Mouse (Mus musculus): Measurements from ENCODE around the gene Pcdh9.

Gene Pcdh9

GRCm38 (mm10) chr14:93545575-93545974, 344.9 kb downstream of the Pcdh9 start:
- DNase-seq = no peak

- DNase-seq = no peak
These were observed 346.4 kb downstream of the Pcdh9 start for GRCm38 (mm10) chr14:93543970-93544627.

DNA sequence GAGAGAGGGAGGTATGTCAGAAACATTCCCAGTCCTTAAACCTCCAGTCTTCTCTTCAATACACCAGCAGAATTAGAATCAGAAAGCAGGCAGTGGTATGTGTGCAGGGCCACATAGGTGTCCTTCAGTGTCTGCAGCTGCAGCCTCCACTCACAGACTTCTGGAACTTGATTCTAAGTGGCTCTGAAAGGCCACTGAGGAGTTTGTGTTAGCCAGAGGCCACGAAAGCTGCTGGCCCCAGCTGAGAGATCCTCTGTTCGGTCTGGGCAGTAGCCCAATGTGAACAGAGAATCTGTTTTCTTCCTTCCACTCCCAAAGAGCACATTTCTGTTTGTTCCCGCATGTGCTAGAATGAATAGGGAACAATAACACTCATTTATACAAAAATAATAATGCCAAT, 346.9 kb downstream of the Pcdh9 start:
- DNase-seq = no peak

GRCm38 (mm10) chr14:93534928-93535327, 355.6 kb downstream of the Pcdh9 start:
- no peak for DNase-seq

DNA sequence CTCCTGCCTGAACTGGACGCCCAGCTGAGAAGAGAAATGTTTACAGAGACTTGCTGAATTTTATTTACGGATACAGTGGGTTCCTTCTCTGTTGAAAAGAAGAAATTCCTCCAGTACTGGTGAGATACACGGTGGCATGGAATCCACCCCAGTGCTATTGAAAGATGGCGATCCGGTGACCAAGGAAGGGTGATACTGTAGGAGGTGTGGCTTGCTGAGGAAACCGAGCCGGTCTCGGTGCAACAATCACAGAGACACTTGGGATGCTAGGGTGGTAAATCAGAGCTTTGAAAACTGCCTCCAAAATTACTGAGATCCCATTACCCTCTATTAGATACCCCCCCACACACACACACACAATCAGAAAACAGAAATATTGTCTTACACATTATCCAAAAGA, 367.0 kb downstream of the Pcdh9 start:
- DNase-seq = no peak

- no peak for DNase-seq
These were observed 370.3 kb downstream of the Pcdh9 start for GRCm38 (mm10) chr14:93520166-93520565.

DNA sequence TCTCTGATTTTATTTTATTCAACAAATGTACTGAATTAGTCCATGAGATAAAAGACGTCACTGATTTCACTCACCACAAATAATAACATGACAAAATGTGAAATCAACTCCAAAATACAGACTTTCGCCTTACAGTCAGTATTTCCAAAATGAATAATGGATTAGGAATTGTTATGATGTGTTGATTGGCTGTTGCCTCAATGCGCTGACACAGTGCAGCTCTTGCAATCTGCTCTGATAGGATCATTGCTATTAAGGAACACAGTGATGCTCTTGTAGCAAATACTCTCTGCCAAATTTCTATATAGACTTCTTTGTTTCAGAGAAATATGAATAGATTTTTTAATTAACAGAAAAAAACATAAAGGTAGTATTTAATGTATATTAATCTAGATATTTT, 373.8 kb downstream of the Pcdh9 start:
- DNase-seq = no peak

- no peak for DNase-seq
These were observed 384.4 kb downstream of the Pcdh9 start for GRCm38 (mm10) chr14:93506107-93506506.

GRCm38 (mm10) chr14:93498813-93499690, 391.4 kb downstream of the Pcdh9 start:
- peak; percentile 49 for DNase-seq

- peak; percentile 12 for DNase-seq
These were observed 415.5 kb downstream of the Pcdh9 start for GRCm38 (mm10) chr14:93474991-93475390.

DNA sequence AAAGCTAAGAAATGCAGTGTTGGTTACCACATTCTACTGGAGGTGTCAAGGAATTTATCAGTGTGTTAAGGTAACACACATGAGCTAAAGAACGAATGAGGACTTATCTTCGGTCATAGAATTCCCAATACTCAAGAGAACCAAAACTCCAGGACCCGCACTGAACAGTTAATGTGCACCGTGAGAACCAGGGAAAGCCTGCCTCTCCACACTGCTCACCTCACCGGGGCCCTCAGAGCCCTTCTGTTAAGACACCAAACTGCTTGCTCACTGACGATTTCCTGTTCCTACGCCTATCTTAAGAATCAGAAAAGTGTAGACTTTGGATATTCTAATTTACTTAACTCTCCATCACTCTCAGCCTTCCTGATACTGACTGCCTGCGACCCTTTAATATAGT, 418.0 kb downstream of the Pcdh9 start:
- DNase-seq = no peak

DNA sequence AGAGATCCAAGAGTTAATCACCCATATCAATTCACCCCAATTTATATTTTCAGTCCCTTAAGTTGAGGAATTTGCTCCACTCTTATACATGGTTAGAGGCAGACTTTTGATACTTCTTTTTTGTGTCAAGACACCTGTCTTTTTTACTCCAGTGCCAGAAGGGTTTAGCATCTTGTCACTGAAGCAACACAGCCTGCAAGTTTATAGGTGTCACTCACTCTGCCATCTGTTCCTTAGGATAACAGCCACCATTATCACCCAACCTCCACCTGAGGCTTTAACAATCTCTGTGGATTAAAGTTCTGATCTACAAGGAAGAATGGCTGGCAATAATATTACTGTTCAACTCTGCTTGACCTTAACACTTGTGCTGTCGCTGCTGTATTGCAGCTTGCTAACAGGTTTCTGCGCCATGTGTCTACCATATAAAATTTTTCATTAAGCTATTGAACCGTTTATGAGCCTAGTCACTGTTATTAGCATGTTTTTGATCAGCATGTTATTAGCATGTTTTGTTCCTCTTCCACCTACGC, 427.1 kb downstream of the Pcdh9 start:
- DNase-seq = no peak

GRCm38 (mm10) chr14:93450930-93451665, 439.4 kb downstream of the Pcdh9 start:
- no peak for DNase-seq

DNA sequence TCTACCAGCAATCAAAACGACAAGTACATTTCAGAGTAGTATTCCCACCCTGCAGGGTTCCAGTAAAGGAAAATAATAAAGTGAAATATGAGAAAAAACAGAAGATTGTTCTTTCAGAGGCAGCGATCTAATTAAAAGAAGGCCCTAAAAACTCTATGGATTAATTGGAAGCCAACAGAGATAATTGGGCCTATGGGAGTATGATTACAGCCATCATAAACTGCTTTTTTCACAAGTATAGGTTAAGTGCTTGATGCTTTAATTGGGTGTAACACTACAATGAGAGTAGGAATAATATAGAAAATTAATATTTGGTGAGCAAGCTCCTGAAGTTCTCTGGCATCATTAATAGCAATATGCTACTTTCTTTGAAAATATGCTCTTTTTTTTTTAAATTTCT, 448.6 kb downstream of the Pcdh9 start:
- no peak for DNase-seq

DNA sequence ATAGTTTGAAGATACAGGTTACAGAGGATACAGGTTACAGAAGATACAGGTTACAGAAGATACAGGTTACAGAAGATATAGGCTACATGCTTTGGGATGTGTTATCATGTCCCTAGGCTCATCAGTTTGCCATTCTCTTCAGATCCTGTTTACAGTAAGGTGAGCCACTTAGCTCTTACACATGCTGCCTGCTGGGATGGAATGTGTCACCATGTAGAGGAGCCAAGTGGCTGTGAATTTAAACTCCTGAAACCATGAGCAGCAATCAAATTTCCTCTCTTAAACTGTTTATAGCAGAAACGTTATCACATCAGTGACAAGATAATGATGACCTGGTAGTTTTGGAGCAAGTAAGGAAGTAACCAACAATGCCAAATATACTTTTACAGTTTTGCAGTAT, 453.3 kb downstream of the Pcdh9 start:
- DNase-seq = no peak

- no peak for DNase-seq
These were observed 473.7 kb downstream of the Pcdh9 start for GRCm38 (mm10) chr14:93416752-93417151.

GRCm38 (mm10) chr14:93415496-93415895, 475.0 kb downstream of the Pcdh9 start:
- DNase-seq = no peak

DNA sequence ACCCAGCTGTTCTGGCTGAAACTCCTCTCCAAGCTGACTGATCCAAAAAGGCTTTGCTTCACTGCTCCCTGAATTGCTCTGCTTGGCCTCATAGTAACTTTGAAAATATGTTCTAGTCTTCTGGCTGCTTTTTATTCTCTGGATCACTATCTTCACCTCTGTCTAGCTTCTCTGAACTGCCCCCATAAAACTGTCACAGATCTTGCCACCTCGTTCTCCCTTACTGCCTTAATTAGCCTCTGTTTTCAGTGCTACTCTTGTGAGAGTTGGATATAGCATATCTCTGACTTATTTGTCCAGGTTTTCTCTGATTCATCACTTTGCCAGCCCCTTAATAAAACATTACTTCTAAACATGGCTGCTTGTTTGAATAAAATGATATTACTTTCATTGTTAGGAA, 481.2 kb downstream of the Pcdh9 start:
- no peak for DNase-seq

GRCm38 (mm10) chr14:93407747-93408146, 482.7 kb downstream of the Pcdh9 start:
- DNase-seq = no peak

GRCm38 (mm10) chr14:93385090-93385489, 505.4 kb downstream of the Pcdh9 start:
- no peak for DNase-seq

GRCm38 (mm10) chr14:93381163-93381562, 509.3 kb downstream of the Pcdh9 start:
- no peak for DNase-seq

- no peak for DNase-seq
These were observed 509.7 kb downstream of the Pcdh9 start for GRCm38 (mm10) chr14:93380757-93381156.

DNA sequence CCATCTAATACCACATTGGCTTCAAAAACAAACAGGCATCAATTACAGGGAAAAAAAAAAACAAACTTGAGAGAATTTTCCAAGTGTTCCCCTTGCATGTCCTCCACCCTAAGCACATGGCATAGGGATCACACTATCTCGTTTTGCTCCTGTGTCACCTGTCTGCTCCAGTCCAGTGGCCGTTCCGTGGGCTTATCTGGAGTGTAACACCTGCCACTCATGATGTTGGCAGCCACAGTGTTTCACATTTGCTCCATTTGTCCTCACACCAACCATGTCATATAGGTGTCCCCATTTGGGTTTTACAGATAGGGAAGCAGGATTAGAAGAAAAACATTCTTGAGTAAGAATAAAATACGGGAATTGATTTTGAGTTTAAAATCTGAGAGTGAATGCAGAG, 514.3 kb downstream of the Pcdh9 start:
- DNase-seq = no peak

Measured in lung, postnatal 36 days (tissue).